Mouse (Mus musculus) testis, adult 10 weeks (tissue): ENCODE data around the gene Cd86. TPM values are rescaled to one million over a fixed set of nuclear protein-coding genes. Genes with fewer than 3 reads are reported as not detected.

Experiments used
- polyA plus RNA-seq: library from polyadenylated mRNA; stranded (reverse); fragments of 350-450 nt; fragmentation: Illumina TruSeq; extraction: RNeasy Lipid Tissue Mini Kit (QIAGEN cat#74804); gene quantifications from one replicate; pipeline ENCODE4 v1.2.3, GENCODE M21; 2014; ENCODE audit warnings: low read depth, low replicate concordance

Cd86 gene
- polyA plus RNA-seq = 2.0 TPM

DNA sequence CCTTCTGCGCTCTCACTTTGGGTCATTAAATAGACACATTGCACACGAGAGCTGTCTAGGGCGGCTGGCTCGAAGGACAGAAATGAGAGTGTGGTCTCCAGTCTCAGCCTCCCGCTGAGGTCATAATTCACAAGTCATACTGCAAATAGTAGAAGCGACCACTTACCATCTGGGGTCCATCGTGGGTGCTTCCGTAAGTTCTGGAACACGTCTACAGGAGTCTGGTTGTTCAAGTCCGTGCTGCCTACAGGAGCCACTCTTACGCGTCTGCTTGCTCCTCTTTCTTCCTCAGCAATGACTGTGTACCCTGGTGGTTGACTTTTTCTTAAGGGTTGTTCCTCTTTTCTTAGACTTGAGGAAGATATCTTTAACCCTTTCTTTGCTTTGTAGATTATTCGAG, at the start of gene Cd86:
Cd86 (minus strand) TSS at position 300 of the 400 bp plus-strand sequence.

DNA sequence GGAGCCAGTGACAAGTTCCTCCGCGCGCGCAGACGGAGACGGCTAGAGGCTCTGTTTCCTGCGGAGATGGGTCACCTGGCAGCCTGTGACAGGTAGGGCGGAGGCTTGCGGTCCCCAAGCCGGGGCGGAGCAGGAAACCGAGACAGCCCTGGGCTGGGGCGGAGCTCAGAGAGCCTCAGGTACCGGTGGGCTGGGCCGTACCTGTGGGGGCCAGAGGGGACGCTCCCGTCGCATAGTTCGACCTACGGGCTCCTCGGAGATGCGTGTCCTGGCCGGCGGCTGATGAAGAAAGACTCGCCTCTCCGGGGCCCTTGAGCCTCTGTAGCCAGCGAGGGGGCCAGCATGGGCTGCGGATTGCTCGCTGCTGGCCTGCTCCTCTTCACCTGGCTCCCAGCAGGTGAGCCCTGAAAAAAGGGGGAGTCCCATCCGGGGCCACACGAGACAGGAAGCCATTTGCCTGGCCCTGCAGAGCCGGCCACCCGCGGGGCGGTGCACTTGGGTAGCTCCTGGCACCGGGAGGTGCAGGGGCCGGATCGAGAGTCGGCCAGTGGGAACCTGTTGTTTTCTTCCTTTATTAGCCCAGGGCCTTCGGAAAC, 28.0 kb upstream of the Cd86 start, which contains the start of gene Ildr1:
Ildr1 (plus strand) TSS at position 161 of the 596 bp plus-strand sequence.

DNA sequence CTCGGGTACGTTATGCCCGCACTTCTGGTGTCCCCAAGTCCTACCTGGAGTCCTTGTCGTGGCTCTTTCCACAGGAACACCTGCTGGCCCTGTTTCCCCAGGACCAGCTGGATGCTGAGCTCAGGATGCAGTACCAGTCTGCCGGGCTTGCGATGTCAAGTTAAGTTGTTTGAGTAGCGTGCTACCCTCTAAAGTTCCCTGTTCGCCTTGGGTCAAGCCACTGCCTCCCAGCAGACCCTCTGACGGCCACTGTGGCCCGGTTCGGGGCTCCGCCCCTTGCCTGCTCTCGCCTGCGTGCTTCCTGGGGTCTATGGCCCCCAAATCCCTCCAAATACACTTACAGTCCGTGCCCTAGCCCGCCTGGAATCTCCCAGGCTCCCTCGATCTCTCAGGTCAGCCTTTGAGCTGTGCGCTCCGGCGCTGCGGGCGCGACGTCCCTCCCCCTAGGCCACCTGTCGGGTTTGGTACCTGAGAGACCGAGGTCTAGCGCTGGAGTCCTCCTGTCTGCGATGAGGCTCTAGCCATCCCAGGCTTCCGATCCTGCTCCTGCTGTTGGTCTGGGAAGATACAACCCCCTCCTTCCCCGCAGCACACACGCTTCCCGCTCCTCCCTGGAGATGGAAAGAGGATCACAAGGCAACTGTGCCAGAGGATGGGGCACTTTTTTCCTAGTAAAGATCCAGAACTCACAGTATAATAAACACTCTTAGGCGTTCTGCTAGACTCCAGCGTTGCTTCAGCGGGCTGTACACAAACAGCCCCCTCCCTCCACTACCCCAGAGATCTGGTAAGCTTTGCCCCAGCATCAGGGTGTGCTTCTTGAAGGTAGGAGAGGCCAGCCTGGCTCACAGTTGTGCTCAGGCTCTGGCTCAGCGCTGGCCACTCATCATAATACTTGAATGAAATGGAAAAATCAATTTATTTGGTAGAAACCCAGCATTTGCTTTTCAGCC, 104.2 kb downstream of the Cd86 start, which contains the start of gene Casr:
Casr (minus strand) TSS at position 756 of the 953 bp plus-strand sequence.

Other genes with a start within 250 kb of the Cd86 start
- gene Stfa3, start 210.7 kb downstream of the Cd86 start, polyA plus RNA-seq = not detected
- 0.48 TPM for gene Casr, start 103.9 kb downstream of the Cd86 start, polyA plus RNA-seq
- gene Ildr1, start 27.9 kb upstream of the Cd86 start, polyA plus RNA-seq = not detected
- gene Slc15a2, start 118.9 kb upstream of the Cd86 start, polyA plus RNA-seq = 1.7 TPM
- gene Iqcb1, start 162.3 kb upstream of the Cd86 start, polyA plus RNA-seq = 180 TPM
- 11.9 TPM for gene Eaf2, start 208.9 kb upstream of the Cd86 start, polyA plus RNA-seq
- 34.8 TPM for gene Golgb1, start 209.1 kb upstream of the Cd86 start, polyA plus RNA-seq